Mouse (Mus musculus) fibroblast of lung, adult 2 months (primary cell): Measurements from ENCODE around the gene Nfe2l2.
"Not testable (repeated sequence)": the region's sequence is repeated elsewhere in the genome, so short reads cannot be mapped to it uniquely, and the experiment has no call there.

Source experiments
- DNase-seq: peaks from one replicate; pipeline ENCODE4 v3.0.0-alpha.2; 2011; ENCODE audit warnings: low read depth

The Nfe2l2 gene

GRCm38 (mm10) chr2:75642795-75643550, 61.5 kb downstream of the Nfe2l2 start:
- peak; percentile 89 for DNase-seq

- not testable (repeated sequence) for DNase-seq
Measured at GRCm38 (mm10) chr2:75642312-75642711, 62.1 kb downstream of the Nfe2l2 start.

GRCm38 (mm10) chr2:75639535-75639934, 64.9 kb downstream of the Nfe2l2 start:
- DNase-seq: not testable (repeated sequence)

- DNase-seq: not testable (repeated sequence)
Measured at GRCm38 (mm10) chr2:75637822-75638221, 66.6 kb downstream of the Nfe2l2 start.

GRCm38 (mm10) chr2:75637361-75637760, 67.1 kb downstream of the Nfe2l2 start:
- DNase-seq: no peak

- not testable (repeated sequence) for DNase-seq
Measured at GRCm38 (mm10) chr2:75637055-75637304, 67.5 kb downstream of the Nfe2l2 start.

GRCm38 (mm10) chr2:75636261-75637054, 68.0 kb downstream of the Nfe2l2 start:
- DNase-seq: no peak

- not testable (repeated sequence) for DNase-seq
Measured at GRCm38 (mm10) chr2:75634431-75634830, 70.0 kb downstream of the Nfe2l2 start.

GRCm38 (mm10) chr2:75633784-75634183, 70.7 kb downstream of the Nfe2l2 start:
- no peak for DNase-seq

- no peak for DNase-seq
Measured at GRCm38 (mm10) chr2:75633381-75633780, 71.1 kb downstream of the Nfe2l2 start.

GRCm38 (mm10) chr2:75632721-75633181, 71.7 kb downstream of the Nfe2l2 start:
- no peak for DNase-seq

- DNase-seq: no peak
Measured at GRCm38 (mm10) chr2:75632043-75632442, 72.4 kb downstream of the Nfe2l2 start.

- no peak for DNase-seq
Measured at GRCm38 (mm10) chr2:75631421-75631820, 73.0 kb downstream of the Nfe2l2 start.

GRCm38 (mm10) chr2:75628487-75628886, 76.0 kb downstream of the Nfe2l2 start:
- DNase-seq: no peak

GRCm38 (mm10) chr2:75626597-75627440, 77.6 kb downstream of the Nfe2l2 start:
- no peak for DNase-seq
